Mouse (Mus musculus): ENCODE results near the gene Gpr158. TPM values are rescaled to one million over a fixed set of nuclear protein-coding genes. Genes with fewer than 3 reads are reported as not detected.
A peak's percentile ranks its signal among the peaks of the same experiment; 100 is the strongest.

Gpr158 gene
- polyA plus RNA-seq, 1 experiment from 2014 or later: 5.3 TPM

DNA sequence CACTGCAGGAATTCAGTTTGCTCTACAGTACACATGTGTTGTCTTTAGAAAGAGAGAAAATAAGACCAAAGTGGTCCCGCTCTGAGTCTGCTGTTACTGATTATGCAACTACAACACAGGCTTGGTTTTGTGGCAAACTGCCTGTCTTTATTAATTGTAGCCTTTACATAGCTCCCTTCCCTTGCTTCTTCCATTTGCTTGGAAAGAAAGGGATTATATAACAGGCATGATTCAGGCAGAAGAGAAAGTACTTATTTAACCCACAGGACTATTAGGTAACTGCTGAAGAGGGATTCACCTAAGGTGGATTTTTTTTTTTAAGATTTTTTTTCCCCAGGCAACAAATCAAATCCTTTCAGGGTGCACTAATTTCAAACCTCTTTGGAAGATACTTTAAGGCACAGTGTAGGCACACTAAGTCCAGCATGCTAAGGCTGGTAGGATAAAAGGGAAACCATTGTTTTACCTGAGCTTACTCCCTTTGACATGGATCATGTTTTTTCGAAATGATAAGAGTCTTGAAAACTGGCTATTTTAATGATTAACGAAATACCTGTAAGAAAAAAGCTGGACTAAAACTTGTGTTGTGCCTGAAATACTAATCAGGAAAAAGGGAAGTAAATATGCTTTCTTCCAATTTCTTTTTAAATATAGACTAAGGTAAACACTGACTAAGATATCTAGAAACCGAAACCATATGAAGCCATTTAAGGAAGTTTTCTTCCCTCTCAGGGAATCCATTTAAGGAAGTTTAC is 308.9 kb downstream of the Gpr158 start:
- WGBS: 93% methylated on average over 4 of the region's 4 CpGs
- no peak for ATAC-seq (replicated peaks)
- no peak overlapping the region for H3K27ac ChIP-seq
- H3K9ac ChIP-seq: no peak overlapping the region
- no peak overlapping the region for H3K4me3 ChIP-seq
- no peaks in the 10 kb centered on the region for H3K9me3 ChIP-seq
- no peaks in the 10 kb centered on the region for H3K36me3 ChIP-seq (replicated peaks)
- no peak overlapping the region for H3K4me2 ChIP-seq
- no peaks in the 10 kb centered on the region for H3K4me1 ChIP-seq
- H3K27me3 ChIP-seq (replicated peaks): no peaks in the 10 kb centered on the region

DNA sequence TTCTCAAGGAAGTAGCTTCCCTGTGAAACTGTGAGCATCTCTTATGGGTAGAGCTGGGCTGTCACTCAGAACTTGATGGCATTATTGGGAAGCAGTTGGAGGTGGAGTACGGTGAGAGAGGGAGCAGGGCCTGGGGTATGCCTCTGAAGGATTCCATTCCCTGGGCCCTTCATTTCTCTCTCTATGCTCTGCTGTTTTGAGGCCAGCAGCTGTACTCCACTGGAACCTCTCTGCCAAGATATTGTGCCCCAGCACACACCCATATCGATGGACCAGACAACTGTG is 309.4 kb downstream of the Gpr158 start:
- no peaks in the 10 kb centered on the region for H3K4me1 ChIP-seq
- H3K27me3 ChIP-seq (replicated peaks): no peaks in the 10 kb centered on the region
- no peak overlapping the region for H3K4me2 ChIP-seq
- 55% methylated on average over 2 of the region's 2 CpGs for WGBS
- no peak overlapping the region for H3K9ac ChIP-seq
- H3K27ac ChIP-seq: no peak overlapping the region
- no peak overlapping the region for H3K4me3 ChIP-seq
- no peak for ATAC-seq (replicated peaks)
- H3K9me3 ChIP-seq: no peaks in the 10 kb centered on the region
- no peaks in the 10 kb centered on the region for H3K36me3 ChIP-seq (replicated peaks)

GRCm38 (mm10) chr2:21680735-21681270 is 313.5 kb downstream of the Gpr158 start:
- Histone ChIP-seq H3K9me3 (no peaks in the 10 kb centered on the region), H3K4me3 (no peak overlapping the region), H3K36me3 (replicated peaks) (no peaks in the 10 kb centered on the region), H3K9ac (no peak overlapping the region), H3K27me3 (replicated peaks) (no peaks in the 10 kb centered on the region), H3K4me1 (no peaks in the 10 kb centered on the region), H3K27ac (no peak overlapping the region), H3K4me2 (no peak overlapping the region)
- ATAC-seq (replicated peaks): no peak
- WGBS: 82% methylated on average over 1 of the region's 1 CpGs

DNA sequence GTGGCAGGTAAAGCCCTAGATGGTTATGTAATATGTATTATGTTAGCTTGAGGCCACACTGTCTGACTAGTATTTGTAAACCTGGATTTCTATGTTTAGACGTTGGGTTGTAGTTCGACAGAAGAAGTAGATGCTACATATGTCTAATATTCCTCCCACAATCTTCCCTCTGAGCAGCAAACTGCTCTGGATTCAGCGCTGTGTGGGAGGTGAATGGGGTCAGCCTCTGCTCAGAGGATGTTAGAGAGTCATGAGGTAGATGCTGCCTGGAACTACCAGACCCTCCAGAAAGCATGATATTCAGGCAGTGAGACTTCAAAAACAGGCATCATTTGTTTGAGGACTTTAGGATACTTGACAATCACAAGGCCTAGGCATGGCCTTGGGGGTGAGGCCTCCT is 317.4 kb downstream of the Gpr158 start:
- WGBS: 91% methylated on average over 3 of the region's 3 CpGs
- no peak overlapping the region for H3K27ac ChIP-seq
- no peaks in the 10 kb centered on the region for H3K27me3 ChIP-seq (replicated peaks)

GRCm38 (mm10) chr2:21693128-21693527 is 325.8 kb downstream of the Gpr158 start:
- H3K4me2 ChIP-seq: no peak overlapping the region
- no peaks in the 10 kb centered on the region for H3K9me3 ChIP-seq
- no peak overlapping the region for H3K4me3 ChIP-seq
- ATAC-seq (replicated peaks): no peak
- H3K4me1 ChIP-seq: no peaks in the 10 kb centered on the region
- no peak overlapping the region for H3K9ac ChIP-seq
- WGBS: 92% methylated on average over 9 of the region's 9 CpGs
- H3K27me3 ChIP-seq (replicated peaks): no peaks in the 10 kb centered on the region
- H3K36me3 ChIP-seq (replicated peaks): no peaks in the 10 kb centered on the region
- no peak overlapping the region for H3K27ac ChIP-seq

More for the DNA sequence above, 317.4 kb downstream of the Gpr158 start:
- Histone ChIP-seq H3K36me3 (replicated peaks) (no peaks in the 10 kb centered on the region), H3K4me1 (no peaks in the 10 kb centered on the region), H3K4me3 (no peak overlapping the region), H3K4me2 (no peak overlapping the region), H3K9ac (no peak overlapping the region), H3K9me3 (no peaks in the 10 kb centered on the region)
- ATAC-seq (replicated peaks): no peak

- Histone ChIP-seq H3K4me2 (no peak overlapping the region), H3K36me3 (replicated peaks) (no peaks in the 10 kb centered on the region), H3K27me3 (replicated peaks) (no peaks in the 10 kb centered on the region), H3K9me3 (no peaks in the 10 kb centered on the region), H3K4me1 (no peaks in the 10 kb centered on the region), H3K4me3 (no peak overlapping the region), H3K27ac (no peak overlapping the region), H3K9ac (no peak overlapping the region)
- WGBS: 82% methylated on average over 5 of the region's 5 CpGs
- ATAC-seq (replicated peaks): no peak
Measured at GRCm38 (mm10) chr2:21693807-21694594, 326.7 kb downstream of the Gpr158 start.

- no peak overlapping the region for H3K4me3 ChIP-seq
- WGBS: 92% methylated on average over 4 of the region's 4 CpGs
- no peak for ATAC-seq (replicated peaks)
Measured at GRCm38 (mm10) chr2:21728075-21728474, 360.7 kb downstream of the Gpr158 start.

GRCm38 (mm10) chr2:21783721-21784120 is 416.4 kb downstream of the Gpr158 start:
- no peak overlapping the region for H3K4me2 ChIP-seq
- ATAC-seq (replicated peaks): no peak
- no peak overlapping the region for H3K4me3 ChIP-seq
- no peaks in the 10 kb centered on the region for H3K9me3 ChIP-seq
- WGBS: 91% methylated on average over 2 of the region's 2 CpGs
- H3K27ac ChIP-seq: no peak overlapping the region
- no peaks in the 10 kb centered on the region for H3K36me3 ChIP-seq (replicated peaks)
- H3K9ac ChIP-seq: no peak overlapping the region
- no peaks in the 10 kb centered on the region for H3K27me3 ChIP-seq (replicated peaks)
- H3K4me1 ChIP-seq: no peaks in the 10 kb centered on the region

More at GRCm38 (mm10) chr2:21728075-21728474, 360.7 kb downstream of the Gpr158 start:
- no peaks in the 10 kb centered on the region for H3K27me3 ChIP-seq (replicated peaks)
- no peak overlapping the region for H3K9ac ChIP-seq
- H3K36me3 ChIP-seq (replicated peaks): no peaks in the 10 kb centered on the region
- no peak overlapping the region for H3K4me2 ChIP-seq
- no peaks in the 10 kb centered on the region for H3K4me1 ChIP-seq
- no peaks in the 10 kb centered on the region for H3K9me3 ChIP-seq
- no peak overlapping the region for H3K27ac ChIP-seq

GRCm38 (mm10) chr2:21793156-21793555 is 425.8 kb downstream of the Gpr158 start:
- no peak overlapping the region for H3K4me3 ChIP-seq
- H3K27ac ChIP-seq: no peak overlapping the region
- no peaks in the 10 kb centered on the region for H3K27me3 ChIP-seq (replicated peaks)
- no peaks in the 10 kb centered on the region for H3K4me1 ChIP-seq
- no peaks in the 10 kb centered on the region for H3K9me3 ChIP-seq
- H3K4me2 ChIP-seq: no peak overlapping the region
- no peaks in the 10 kb centered on the region for H3K36me3 ChIP-seq (replicated peaks)
- WGBS: 90% methylated on average over 2 of the region's 2 CpGs
- ATAC-seq (replicated peaks): no peak
- H3K9ac ChIP-seq: no peak overlapping the region

- Histone ChIP-seq H3K9me3 (no peaks in the 10 kb centered on the region), H3K36me3 (replicated peaks) (no peaks in the 10 kb centered on the region), H3K27ac (no peak overlapping the region), H3K4me1 (no peaks in the 10 kb centered on the region), H3K9ac (no peak overlapping the region), H3K4me2 (no peak overlapping the region), H3K4me3 (no peak overlapping the region), H3K27me3 (replicated peaks) (no peaks in the 10 kb centered on the region)
- ATAC-seq (replicated peaks): no peak
- WGBS: 72% methylated on average over 3 of the region's 3 CpGs
Measured at GRCm38 (mm10) chr2:21799616-21800015, 432.3 kb downstream of the Gpr158 start.

GRCm38 (mm10) chr2:21800045-21800444 is 432.7 kb downstream of the Gpr158 start:
- Histone ChIP-seq H3K4me1 (no peaks in the 10 kb centered on the region), H3K9ac (no peak overlapping the region), H3K4me3 (no peak overlapping the region), H3K36me3 (replicated peaks) (no peaks in the 10 kb centered on the region), H3K27me3 (replicated peaks) (no peaks in the 10 kb centered on the region), H3K27ac (no peak overlapping the region), H3K4me2 (no peak overlapping the region), H3K9me3 (no peaks in the 10 kb centered on the region)
- ATAC-seq (replicated peaks): no peak

- no peaks in the 10 kb centered on the region for H3K9me3 ChIP-seq
- H3K4me1 ChIP-seq: no peaks in the 10 kb centered on the region
- no peak for ATAC-seq (replicated peaks)
- no peak overlapping the region for H3K4me2 ChIP-seq
- no peaks in the 10 kb centered on the region for H3K36me3 ChIP-seq (replicated peaks)
- no peaks in the 10 kb centered on the region for H3K27me3 ChIP-seq (replicated peaks)
- H3K4me3 ChIP-seq: no peak overlapping the region
- H3K27ac ChIP-seq: no peak overlapping the region
- no peak overlapping the region for H3K9ac ChIP-seq
- WGBS: 88% methylated on average over 2 of the region's 2 CpGs
Measured at GRCm38 (mm10) chr2:21808510-21808909, 441.2 kb downstream of the Gpr158 start.

- ATAC-seq (replicated peaks): 0 out of 2 replicates have a peak, but pooled peaks have one; percentile 58
- Histone ChIP-seq H3K4me1 (no peaks in the 10 kb centered on the region), H3K9me3 (no peaks in the 10 kb centered on the region), H3K36me3 (replicated peaks) (no peaks in the 10 kb centered on the region), H3K27ac (no peak overlapping the region), H3K9ac (no peak overlapping the region), H3K27me3 (replicated peaks) (no peaks in the 10 kb centered on the region), H3K4me3 (no peak overlapping the region), H3K4me2 (no peak overlapping the region)
- WGBS: 49% methylated on average over 4 of the region's 4 CpGs
Measured at GRCm38 (mm10) chr2:21810431-21810830, 443.1 kb downstream of the Gpr158 start.
